Mouse (Mus musculus): ENCODE measurements at regions not wholly inside any gene's neighbourhood (a gene's known extent, or its start where the extent isn't known, plus 50 kb on each side); places are given as distances from the start of the nearest gene placed in this dataset.

DNA sequence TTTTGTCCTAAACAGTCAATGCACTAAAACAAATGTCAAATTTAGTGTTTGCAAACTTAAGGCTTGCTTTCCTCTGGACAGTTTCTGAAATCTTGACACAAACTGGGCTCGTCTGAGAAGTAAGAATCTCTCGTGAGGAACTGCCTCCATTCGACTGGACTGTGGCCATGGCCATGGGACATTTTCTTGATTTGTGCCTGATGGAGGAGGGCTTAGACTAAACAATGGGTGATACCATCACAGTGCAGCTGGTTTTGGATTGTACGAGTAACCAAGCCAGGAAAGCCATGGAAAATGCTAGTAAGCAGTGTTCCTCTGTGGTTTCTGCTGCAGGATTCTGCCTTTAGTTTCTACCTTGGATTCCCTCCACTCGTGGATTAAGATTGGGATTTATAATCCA lies 121.0 kb upstream of the Mmadhc start:
- no peak for DNase-seq (ENCODE audit: low spot score)

DNA sequence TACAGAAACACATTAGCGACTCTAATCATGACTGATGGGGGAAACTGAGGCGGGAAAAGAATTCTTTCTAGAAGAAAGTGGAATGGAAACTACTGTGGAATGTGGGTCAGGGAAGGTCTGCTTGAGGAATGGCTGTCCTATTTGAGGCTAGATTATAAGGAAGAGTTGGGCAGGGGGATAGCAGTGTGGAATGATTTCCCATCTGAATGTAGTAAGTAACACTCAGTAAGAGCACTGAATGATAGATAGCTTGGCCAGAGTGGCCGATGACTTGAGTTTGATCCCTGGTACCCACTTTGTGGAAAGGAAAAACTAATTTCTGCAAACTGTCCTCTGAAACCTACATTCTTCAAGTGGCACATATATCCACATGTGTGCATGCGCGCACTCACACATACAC lies 120.5 kb upstream of the Mmadhc start:
- no peak for DNase-seq (ENCODE audit: low spot score)

DNA sequence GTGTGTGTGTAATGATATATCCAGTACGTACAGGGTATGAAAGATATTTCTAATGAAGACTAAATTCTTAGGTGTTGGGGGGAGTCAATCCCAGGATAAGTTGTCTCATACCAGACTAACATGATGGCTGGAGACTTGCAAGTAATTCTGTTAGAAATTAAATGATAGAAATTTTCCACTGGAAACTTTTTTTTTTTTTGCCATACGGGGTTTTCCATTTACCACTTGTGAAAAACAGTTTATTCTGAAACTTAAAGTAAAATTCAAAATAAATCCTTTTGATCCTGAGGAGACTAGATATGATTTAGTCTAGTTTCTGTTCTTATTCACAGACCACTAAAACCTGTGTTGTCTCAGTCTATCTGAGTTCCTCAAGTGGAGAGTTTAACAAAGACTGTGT lies 119.5 kb upstream of the Mmadhc start:
- no peak for DNase-seq (ENCODE audit: low spot score)

DNA sequence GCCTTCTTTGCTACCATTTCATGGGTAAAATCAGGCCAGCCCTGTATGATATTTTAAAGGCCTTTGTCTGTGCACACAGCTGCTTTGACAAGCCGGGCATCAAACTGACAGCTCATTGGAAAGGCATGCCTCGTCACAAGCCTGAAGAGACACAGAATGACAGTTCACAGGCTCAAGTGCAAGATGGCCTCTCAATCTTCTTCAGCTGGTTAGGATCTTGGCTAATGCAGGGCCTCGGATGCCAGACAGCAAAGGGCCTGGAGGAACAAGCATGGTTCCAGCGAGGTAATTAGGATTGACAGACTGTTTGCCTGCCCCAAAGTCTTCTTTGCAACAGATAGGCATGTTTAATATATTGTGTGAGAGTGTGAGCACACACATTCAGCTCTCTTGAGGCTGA lies 109.3 kb upstream of the Mmadhc start:
- no peak for DNase-seq (ENCODE audit: low spot score)

DNA sequence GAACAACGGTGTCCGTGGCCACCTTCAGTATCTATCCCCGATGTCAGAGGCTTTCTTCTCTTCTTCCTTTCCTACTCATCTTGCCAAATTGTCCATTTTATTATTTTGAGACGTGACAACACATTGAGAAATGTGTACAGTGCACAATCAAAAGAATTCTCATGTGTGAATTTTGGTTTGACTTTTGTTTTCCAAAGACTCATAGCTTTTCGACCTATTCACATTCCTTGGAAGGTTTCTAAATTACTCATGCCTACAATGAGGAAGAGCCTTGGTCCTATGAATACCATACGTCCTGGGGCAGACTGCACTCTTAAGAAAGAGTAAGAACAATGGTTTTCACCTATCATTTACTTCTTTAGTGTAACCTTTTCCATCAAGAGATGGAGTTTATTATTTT lies 106.5 kb upstream of the Mmadhc start:
- no peak for DNase-seq (ENCODE audit: low spot score)

DNA sequence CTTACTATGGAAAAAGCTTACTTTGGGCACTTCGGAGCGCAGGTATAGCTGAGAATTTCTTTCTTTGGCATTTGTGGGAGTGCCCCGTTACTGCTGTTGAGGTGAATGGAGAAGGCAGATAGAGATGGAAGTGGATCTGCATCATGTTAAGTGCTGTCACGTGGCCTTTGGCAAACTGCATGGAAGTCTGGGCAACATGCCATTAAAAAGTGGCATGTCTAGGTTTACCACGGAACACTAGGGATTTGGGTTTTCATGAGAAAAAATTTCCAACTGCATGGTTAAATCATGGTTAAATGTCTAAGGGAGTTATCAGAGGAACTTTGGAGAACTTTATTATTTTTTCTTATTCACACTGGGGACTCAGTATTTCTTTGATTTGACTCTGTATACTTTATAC lies 102.0 kb upstream of the Mmadhc start:
- DNase-seq (ENCODE audit: low spot score), result no peak

DNA sequence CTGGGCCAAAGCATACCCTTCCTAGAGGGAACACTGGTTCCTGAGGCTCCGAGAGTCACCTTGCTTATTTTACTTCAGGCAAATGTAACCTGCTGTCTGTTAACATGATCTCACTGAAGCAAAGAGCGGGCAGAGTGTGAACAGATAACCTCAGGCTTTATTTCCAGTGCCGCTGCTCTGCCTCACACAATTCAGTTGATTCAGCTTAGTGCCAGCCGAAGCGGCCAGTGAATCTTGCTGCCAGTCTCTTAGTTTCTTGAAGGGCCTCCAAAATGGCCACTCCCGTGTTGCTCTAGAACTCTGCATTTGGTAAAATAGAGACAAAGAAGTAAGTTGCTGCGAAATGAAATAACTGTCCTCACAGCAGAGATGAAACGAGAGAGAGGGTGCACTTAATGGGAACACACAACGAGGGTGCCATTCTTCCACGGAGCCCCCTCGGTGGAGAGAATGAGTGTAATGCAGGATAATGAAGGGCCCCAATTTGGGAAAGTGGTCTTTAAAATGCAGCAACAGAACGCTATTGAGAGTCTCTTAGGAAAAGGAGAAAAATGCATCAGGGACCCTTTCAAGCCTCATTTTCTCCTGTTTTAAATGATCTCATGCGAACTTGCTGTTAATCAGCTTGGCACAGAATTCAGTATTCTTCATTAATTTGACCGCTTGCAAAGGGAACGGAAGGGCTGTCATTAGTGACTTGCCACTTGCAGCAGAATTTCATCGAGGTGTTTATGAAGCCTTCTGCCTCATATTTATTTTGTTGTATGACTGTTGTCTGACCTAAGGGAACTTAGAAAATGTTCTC lies 81.2 kb upstream of the Mmadhc start:
- no peak for DNase-seq (ENCODE audit: low spot score)

DNA sequence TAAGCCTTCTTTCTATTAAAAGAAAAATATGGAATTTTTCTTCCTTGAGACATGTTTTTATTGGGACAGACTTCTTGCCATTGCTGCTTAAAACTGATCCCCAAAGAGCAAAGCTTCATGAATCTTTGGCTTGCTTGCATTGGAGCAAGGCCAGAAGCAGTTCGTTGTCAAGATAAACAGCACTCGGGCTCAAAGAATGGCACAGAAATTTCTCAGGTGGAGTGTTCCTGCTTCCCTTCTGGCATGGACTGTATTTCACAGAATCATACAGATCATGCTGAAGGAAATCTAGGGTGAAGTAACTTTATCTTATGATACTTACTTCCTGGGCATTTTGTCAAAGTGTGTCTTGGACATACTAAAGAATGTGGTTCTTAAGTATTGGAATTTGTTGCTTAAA lies 77.0 kb upstream of the Mmadhc start:
- DNase-seq (ENCODE audit: low spot score), result no peak

DNA sequence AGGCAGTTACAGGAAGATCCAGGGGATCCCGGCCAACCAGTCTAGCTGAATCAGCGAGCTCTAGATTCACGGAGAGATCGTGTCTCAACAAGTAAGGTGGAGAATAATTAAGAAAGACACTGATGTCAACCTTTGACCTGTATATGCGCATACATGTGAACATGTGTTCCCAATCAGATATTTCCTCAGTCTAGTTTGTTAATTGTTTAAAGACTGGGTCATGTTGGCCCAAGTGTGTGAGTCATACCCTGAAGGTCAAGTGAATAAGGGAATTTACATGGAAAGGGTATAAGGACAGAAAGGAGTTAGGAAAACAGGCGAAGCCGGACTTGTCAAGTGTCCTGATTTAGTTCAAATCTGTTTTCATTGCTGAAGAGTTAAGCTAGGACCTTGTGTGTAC lies 76.4 kb upstream of the Mmadhc start:
- no peak for DNase-seq (ENCODE audit: low spot score)

DNA sequence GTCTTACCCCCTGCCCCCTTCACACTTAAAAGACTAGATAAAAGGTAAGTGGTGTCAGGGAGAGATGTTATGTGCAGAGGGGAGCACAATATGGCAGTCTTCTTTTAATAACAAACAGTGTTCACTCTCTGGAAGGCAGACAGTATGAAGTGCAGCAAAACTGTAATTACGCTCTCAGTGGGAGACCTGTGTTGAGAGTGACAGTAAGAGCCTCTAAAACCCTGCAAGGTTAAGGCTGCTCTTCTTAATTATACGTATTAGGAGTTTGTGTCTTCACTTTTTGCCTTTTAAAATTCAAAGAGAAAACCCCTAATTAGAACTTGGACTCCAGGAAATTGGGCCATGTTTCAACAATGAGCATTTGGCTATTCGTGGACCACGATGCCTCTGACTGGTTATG lies 72.2 kb upstream of the Mmadhc start:
- DNase-seq (ENCODE audit: low spot score), result no peak

DNA sequence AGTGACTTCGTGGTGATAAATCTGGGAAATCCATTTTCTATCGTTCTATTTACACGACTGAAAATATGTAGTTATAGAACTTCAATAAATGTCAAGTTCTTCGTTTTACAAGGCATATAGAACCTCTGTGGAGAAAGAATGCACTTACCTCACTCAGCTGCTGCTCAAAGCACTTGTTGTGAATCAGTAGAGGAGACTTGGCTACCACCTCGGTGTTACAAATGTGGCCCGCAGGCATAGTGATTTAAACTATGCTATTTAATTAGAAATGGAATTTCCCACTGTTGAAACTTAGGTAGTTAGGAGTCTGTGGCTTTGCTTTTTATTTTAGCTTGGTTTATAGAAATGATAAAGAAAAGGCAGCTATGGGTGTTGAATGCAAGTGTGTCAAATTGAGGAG lies 71.8 kb upstream of the Mmadhc start:
- no peak for DNase-seq (ENCODE audit: low spot score)

DNA sequence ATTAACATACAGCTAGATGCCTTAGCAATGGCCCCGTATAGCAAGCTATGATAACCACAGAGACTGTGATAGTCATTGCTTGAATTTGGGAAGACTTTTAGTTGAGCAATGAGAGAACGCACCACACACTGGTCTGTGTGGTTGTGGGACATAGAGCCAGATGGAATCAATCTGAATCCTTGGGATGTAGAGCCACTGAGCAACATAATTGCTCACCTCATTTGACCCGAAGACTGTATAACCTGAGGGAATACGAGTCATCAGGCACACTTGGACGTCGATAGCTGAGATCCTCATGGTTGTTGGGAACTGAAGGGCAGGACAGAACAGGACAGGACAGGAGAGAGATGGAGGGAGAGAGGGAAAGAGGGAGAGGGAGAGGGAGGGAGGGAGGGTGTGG lies 68.6 kb upstream of the Mmadhc start:
- DNase-seq (ENCODE audit: low spot score), result no peak

DNA sequence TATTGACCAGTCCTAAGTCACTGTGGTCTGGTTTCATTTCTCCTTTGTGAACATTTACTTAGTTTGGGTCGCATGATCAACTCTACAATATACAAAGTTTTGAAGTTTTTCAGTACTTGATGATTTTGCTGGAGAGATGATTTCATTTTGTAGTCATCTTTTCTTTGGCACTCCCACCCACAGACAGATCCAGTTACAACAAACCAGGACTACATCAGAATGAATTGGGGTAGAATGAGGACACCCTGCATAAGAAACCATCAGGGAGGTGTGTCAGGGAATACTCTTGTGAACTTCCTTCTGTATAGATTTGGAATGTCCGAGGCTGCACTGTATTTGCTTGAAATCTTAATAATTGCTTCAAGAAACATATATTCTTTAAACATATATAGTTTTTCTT lies 59.5 kb upstream of the Mmadhc start:
- DNase-seq (ENCODE audit: low spot score), result no peak

DNA sequence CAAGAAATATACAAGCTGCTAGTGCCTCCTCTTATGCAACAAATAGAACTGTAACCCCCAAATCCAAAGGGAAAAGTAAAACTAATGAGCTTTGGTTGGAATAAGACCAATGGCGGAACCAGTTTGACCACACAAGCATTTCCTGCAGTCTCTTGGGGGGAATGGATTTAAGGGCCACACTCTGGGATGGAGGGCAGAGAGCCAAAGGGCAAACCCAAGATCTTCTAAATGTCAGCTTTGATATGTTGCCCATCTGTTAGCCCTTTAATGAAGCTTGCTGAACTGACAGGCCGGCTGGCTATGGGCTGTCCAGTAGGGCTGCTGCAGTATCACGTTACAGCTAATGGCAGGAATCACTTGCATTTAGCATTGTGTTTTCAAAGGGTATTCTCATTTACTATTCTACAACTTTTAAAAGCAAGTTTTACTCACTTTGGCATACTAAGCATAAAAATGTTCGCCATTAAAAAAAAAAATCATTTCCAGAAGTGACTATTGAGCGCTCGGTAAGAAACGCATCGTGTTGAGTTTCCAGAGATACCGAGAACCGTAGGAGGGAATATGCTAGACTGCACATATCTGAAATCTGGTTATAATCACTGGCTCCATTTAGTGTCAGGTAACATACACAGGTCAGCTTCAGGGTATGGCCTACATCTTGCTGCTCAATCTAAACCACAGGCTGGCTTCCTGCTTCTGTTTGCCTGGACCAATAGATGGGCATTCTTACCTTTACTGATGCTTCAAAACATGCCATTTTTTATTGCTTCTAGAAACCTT lies 51.1 kb upstream of the Mmadhc start:
- DNase-seq (ENCODE audit: low spot score), result no peak

All from layer of hippocampus, adult 9-10 months (tissue).